Mouse (Mus musculus) B cell, adult 62 days (primary cell): ENCODE results near the gene Ptgds. TPM values are rescaled to one million over a fixed set of nuclear protein-coding genes. Genes with fewer than 3 reads are reported as not detected.

Experiments used
- total RNA-seq: library from RNA; stranded (reverse); gene quantifications from 4 replicates; pipeline ENCODE4 v1.2.4, GENCODE M21; 2023

Gene Ptgds
- not detected in 4 replicates for total RNA-seq

DNA sequence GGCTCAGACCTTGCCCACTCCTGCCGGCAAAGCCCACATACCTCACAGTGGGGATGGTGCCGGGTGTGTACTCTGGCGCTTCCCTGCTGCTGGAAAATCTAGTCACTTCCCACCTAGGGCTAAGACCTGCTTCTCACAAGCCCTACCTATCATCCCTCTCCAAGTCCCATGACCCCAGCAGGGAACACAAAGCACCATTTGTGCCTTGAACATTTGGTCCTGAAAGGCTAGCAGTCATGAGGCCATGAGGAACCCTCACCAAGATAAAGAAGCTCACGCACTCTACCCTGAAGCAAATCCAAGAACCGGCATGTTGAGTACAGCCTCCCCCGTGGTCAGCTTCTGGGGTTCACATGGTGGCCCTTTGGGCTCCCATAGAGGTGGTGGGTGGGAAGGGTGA, at the start of gene Ptgds:
Ptgds (minus strand) TSS at position 78 of the 400 bp plus-strand sequence.

DNA sequence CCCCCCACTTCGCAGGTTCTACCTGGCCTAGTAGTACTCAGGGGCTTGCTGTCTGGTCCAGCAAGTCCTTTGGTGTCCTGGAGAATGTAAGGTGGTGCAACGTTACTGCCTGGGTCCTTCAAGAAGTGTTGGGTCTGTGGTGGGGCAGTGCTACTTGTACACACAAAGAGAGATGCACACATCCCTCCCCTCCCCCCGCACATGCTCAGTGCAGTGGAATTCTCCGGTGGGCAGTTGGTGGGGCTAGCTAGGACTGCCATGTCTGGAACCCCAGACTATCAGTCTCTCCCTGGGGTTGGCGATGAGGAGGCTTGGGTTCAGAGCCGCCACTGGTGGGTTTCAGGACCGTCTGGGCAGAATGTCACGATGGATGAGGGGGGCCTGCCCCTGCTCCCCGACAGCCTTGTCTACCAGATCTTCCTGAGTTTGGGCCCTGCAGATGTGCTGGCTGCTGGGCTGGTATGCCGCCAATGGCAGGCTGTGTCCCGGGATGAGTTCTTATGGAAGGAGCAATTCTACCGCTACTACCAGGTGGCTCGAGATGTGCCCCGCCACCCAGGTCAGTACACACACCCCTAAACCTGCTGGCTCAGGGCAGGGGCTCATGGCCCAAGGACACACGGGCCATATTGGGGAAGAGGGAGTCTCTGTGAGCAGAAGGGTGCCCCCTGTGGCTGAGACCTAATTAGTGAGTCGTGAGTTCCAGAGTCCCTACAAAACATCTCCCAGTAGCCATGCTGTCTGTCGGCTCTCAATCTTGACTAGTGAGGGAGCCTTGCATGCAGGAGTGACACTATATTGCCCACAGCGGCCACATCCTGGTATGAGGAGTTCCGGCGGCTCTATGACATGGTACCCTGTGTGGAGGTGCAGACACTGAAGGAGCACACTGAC, 32.0 kb upstream of the Ptgds start, which contains the start of gene C8g:
C8g (minus strand) TSS at position 127 of the 894 bp plus-strand sequence.

DNA sequence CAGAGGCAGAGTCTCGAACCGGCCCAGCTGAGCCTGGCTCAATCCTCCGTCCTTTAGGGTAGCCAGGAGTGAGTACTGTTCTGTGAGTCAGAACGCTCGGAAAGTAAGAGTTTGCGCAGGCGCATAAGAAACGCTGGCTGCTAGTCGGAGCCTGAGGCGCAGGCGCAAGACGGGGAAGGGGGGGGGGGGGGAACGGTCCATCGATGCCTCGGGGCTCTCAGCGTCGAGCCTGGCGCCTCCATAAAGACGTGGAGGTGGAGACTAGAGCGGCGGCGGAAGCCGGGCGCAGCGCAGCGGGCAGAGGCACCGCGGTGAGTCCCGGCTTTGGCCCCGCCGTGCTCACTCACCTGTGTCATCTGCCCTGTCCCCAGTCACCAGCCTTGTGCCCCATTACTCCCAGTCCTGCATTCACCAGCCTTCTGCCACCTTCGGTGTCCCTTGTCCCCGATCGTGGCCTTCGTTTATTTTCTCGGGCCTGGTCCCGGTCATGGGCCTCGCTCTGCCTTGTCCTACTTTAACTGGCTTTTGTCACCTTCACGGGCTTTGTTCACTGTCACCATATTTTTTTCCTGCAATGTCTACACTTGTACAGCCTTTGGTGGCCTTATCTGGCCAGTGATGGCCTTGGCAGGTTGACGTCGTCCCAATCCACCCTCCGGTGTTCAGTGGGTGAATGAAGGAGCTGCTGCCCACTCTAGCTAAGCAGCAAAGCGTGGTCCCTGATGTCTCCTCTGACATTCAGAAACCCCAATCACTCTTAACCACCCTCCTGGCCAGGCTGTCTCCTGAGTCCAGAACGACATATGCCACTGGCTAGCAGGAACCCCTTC, 30.9 kb upstream of the Ptgds start, which contains the start of gene Fbxw5:
Fbxw5 (plus strand) TSS at position 175 of the 830 bp plus-strand sequence.

DNA sequence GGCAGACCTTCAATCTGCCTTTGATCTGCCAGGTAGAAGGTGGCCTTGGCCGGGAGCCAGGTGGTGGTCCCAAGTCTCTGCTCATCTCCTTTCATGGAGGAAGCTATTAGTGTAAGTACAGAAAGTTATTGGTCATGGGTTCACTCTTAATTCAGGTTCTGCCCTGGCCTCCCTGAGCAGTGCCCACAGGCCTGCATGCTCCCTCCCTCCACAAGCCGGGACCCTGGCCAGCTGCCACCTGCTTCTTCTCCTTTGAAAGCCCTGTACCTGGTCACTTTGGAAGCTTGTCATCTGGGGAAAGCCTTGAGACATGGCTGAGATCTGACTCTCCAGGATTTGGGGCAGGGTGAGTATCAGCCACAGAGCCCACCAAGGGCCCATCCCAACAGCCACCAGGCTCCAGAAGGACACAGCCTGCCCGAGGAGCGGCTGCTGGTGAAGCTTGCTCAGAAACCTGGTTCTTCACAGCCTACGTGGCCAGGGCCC, 23.7 kb upstream of the Ptgds start, which contains the start of gene Lcn12:
Lcn12 (minus strand) TSS at position 436 of the 486 bp plus-strand sequence.

DNA sequence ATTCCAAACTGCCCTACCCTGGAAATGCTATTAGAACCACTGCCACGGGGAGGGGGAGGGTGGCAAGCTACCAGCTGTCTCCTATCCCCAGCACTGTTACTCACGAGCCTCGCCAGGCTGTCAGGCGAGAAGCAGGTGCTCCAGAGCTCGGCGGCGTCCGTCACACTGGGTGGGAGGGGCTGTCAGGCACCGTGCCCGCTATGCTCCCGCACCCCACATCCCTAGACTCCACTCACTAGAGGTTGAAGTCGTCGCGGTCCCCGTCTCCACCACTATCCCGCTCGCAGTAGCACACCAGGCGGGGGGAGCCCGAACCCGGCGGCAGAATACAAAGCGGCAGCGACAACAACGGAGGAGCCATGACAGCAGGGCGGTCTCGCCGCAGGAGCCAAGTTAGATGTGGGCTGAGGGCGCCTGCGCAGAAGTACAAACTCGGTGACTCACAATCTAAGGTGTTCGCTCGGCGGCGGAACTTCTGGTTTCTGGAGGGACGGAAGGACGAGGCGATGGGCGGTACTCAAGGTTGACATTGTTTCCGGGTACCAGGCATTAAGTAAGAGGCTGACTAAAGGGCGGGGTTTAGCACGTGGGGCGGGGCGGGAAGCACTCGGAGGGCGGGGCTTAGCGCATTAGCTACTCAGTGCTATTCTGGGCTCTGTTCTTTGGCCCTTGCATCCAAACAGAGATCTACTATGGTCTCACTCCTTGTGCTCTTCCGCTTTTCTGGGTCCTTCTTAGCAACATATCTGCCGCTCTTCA, 9.1 kb downstream of the Ptgds start, which contains the start of gene Paxx:
Paxx (minus strand) TSS at position 544 of the 759 bp plus-strand sequence.

DNA sequence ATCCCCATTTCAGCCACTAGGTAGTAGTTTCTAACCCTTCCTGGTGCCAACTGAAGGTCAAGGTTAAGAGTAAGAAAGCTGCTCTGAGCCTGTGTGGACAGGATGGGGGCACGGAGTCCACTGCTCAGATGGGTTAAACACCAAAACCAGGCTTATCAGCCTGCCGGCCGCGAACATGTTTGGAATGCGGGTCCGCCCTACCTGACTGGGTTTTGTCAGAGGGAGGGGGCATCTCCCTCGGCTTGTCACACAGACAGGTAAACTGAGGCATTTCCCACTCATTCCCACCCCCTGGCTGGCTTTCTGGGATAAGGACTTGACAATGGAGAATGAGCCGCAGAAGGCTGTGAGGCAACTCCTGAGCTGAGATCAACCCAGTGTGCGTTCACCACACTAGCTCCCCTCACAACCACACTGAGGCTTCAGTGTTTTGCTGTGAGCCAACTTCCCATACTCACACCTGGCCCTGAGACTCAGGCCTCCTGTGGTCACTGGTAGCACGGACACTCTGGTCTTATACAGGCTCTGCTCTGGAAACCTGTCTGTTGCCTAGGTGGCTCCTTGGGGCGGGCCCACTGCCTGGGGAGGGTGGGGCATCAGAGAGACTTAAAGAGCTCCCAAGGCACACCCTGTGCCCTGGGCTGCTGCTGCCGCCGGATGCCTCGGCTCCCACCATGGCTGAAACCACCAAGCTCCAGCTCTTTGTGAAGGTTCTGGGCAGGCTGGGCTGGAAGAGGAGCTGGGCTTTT, 13.5 kb downstream of the Ptgds start, which contains the start of gene Clic3:
Clic3 (plus strand) TSS at position 634 of the 749 bp plus-strand sequence.

DNA sequence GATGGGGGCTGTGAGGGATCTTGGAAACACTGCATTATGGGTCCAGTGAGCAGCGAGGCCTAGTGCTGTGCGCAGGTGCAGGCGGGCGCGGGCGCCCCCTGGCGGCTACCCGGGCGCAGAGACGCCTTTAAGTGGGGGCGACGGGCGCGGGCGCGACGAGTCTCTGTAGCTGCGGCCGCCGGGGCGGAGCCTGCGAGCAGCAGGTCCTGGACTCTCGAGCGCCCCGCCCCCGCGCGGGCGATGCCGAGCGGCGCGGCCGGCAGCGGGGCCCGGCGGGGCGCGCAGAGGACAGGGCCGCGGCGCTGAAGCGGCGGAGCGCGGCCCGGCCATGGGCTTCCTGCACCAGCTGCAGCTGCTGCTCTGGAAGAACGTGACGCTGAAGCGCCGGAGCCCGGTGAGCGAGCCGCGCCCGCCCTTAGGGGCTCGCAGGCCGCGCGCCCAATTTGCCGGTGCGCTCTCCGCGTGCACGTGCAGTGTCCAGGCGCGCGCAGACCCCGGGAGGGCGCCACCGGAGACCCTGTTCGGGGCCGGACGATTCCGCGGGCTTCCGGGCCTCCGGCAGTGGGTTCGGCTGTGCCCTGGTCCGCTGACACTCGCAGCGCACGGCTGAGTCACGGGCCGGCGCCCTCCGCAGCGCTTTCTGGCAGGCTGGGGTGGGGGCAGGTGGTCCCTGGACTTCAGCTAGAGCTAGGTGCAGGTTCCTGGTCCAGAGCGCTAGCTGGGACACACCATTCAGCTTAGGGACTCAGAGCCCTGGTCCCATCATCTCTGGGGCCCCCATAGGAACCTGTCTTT, 41.2 kb downstream of the Ptgds start, which contains the start of gene Abca2:
Abca2 (plus strand) TSS at position 262 of the 795 bp plus-strand sequence.

DNA sequence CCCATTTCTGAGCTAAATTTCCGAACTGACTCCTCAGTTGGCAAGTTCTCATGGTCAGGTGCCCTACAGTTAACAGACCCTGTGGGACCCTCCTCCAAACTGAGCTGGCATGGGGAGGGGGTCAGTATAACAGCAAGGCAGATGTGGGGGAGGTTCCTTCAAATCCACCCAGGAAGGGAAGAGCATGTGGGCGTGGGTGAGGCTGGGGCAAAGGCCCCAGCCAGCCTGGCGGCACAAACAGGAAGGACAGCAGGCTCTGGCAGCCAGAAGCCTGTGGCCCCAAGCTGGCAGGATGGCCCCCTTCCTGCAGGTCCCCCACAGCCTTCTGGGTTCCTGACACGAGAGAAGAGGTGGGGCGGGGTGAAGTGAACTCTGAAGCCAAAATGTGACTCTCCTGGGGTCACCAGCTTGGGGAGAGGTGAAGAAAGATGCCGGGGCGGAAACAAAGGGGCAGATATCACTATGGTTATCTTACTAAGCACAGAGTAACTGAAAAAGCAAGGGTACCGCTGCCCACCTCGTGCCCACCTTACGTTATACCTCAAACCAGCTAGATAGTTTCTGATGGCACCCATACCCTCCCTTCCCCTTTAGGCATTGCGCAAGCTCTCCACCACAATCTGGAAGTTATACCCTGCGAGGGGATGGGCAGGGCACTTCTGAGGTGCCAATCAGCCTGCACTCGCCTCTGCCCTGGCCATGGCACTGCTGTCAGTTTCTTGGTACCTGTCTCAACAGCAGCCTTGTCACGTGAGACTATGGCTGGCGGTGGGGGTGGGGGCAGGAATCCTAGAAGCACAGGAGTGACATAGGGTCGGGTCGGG, 47.0 kb downstream of the Ptgds start, which contains the start of gene Fut7:
Fut7 (plus strand) TSS at position 681 of the 824 bp plus-strand sequence.

Other genes with a start within 250 kb of the Ptgds start
- 101 to 123 TPM (median 110 TPM) in 4 replicates for gene Tubb4b, start 245.3 kb downstream of the Ptgds start, total RNA-seq
- gene Slc34a3, start 235.7 kb downstream of the Ptgds start, total RNA-seq, result not detected in 4 replicates
- gene Rnf224, start 233.3 kb downstream of the Ptgds start, total RNA-seq, result not detected in 4 replicates
- gene Rnf208, start 227.8 kb downstream of the Ptgds start, total RNA-seq, result not detected in 4 replicates
- not detected in 4 replicates for gene Cysrt1, start 227.6 kb downstream of the Ptgds start, total RNA-seq
- 4.6 to 12.8 TPM (median 6.9 TPM) in 4 replicates for gene AL732309.1, start 223.2 kb downstream of the Ptgds start, total RNA-seq
- 18.8 to 26.6 TPM (median 24.1 TPM) in 4 replicates for gene Tmem203, start 214.6 kb downstream of the Ptgds start, total RNA-seq
- gene Tprn, start 207.4 kb downstream of the Ptgds start, total RNA-seq, result 13.6 to 20.3 TPM (median 14.4 TPM) in 4 replicates
- 30.8 to 37.7 TPM (median 35.7 TPM) in 4 replicates for gene Ssna1, start 197.6 kb downstream of the Ptgds start, total RNA-seq
- 101 to 113 TPM (median 107 TPM) in 4 replicates for gene Anapc2, start 197.6 kb downstream of the Ptgds start, total RNA-seq
- gene Tmem210, start 181.9 kb downstream of the Ptgds start, total RNA-seq, result not detected in 4 replicates
- gene Lrrc26, start 180.1 kb downstream of the Ptgds start, total RNA-seq, result not detected in 4 replicates
- not detected in 4 replicates for gene Grin1, start 150.9 kb downstream of the Ptgds start, total RNA-seq
- gene Man1b1, start 137.7 kb downstream of the Ptgds start, total RNA-seq, result 39.7 to 50.0 TPM (median 47.1 TPM) in 4 replicates
- gene Dpp7, start 113.7 kb downstream of the Ptgds start, total RNA-seq, result 41.2 to 46.3 TPM (median 43.4 TPM) in 4 replicates
- 22.5 to 35.7 TPM (median 25.5 TPM) in 4 replicates for gene Uap1l1, start 104.4 kb downstream of the Ptgds start, total RNA-seq
- gene Sapcd2, start 97.7 kb downstream of the Ptgds start, total RNA-seq, result 0.48 to 0.85 TPM in 2 of 4 replicates, not detected in the others
- not detected in 4 replicates for gene Entpd2, start 74.2 kb downstream of the Ptgds start, total RNA-seq
- gene Npdc1, start 70.7 kb downstream of the Ptgds start, total RNA-seq, result not detected in 4 replicates
- gene Fut7, start 46.8 kb downstream of the Ptgds start, total RNA-seq, result not detected in 4 replicates
- 44.9 to 53.9 TPM (median 49.1 TPM) in 4 replicates for gene Abca2, start 41.3 kb downstream of the Ptgds start, total RNA-seq
- 0.83 TPM in 1 of 4 replicates, not detected in the others for gene Clic3, start 13.2 kb downstream of the Ptgds start, total RNA-seq
- gene Paxx, start 9.0 kb downstream of the Ptgds start, total RNA-seq, result 115 to 135 TPM (median 127 TPM) in 4 replicates
- not detected in 4 replicates for gene Lcn12, start 23.9 kb upstream of the Ptgds start, total RNA-seq
- 64.9 to 78.2 TPM (median 70.7 TPM) in 4 replicates for gene Fbxw5, start 30.7 kb upstream of the Ptgds start, total RNA-seq
- gene C8g, start 31.7 kb upstream of the Ptgds start, total RNA-seq, result 1.1 TPM in 1 of 4 replicates, not detected in the others
- gene Traf2, start 76.9 kb upstream of the Ptgds start, total RNA-seq, result 56.9 to 61.5 TPM (median 58.0 TPM) in 4 replicates
- 109 to 125 TPM (median 115 TPM) in 4 replicates for gene Edf1, start 87.8 kb upstream of the Ptgds start, total RNA-seq
- 0.77 to 2.4 TPM (median 1.5 TPM) in 4 replicates for gene Mamdc4, start 104.8 kb upstream of the Ptgds start, total RNA-seq
- gene Phpt1, start 105.2 kb upstream of the Ptgds start, total RNA-seq, result 16.1 to 21.8 TPM (median 17.6 TPM) in 4 replicates
- gene Ajm1, start 111.7 kb upstream of the Ptgds start, total RNA-seq, result 0.24 to 0.38 TPM (median 0.37 TPM) in 3 of 4 replicates, not detected in the other
- gene Rabl6, start 138.5 kb upstream of the Ptgds start, total RNA-seq, result 102 to 112 TPM (median 109 TPM) in 4 replicates
- gene Ccdc183, start 147.6 kb upstream of the Ptgds start, total RNA-seq, result not detected in 4 replicates
- gene Tmem141, start 152.0 kb upstream of the Ptgds start, total RNA-seq, result 0.78 to 2.9 TPM (median 2.4 TPM) in 4 replicates
- gene Fcna, start 158.0 kb upstream of the Ptgds start, total RNA-seq, result 4.1 to 8.3 TPM (median 5.8 TPM) in 4 replicates
- gene Lcn8, start 183.1 kb upstream of the Ptgds start, total RNA-seq, result not detected in 4 replicates
- not detected in 4 replicates for gene Lcn5, start 187.9 kb upstream of the Ptgds start, total RNA-seq
- not detected in 4 replicates for gene Lcn6, start 206.7 kb upstream of the Ptgds start, total RNA-seq
- gene Lcn10, start 212.7 kb upstream of the Ptgds start, total RNA-seq, result not detected in 4 replicates
- gene Obp2a, start 230.0 kb upstream of the Ptgds start, total RNA-seq, result not detected in 4 replicates
- 25.1 to 40.3 TPM (median 25.4 TPM) in 4 replicates for gene Bmyc, start 236.7 kb upstream of the Ptgds start, total RNA-seq